Mouse (Mus musculus) heart, adult 9 months (tissue): Measurements from ENCODE around the gene Cenpv.

Source experiments
- DNase-seq, 2 experiments: peaks; one replicate each; pipeline ENCODE4 v3.0.0; 2022; ENCODE audit warnings: low spot score in 2 of 2

Cenpv gene

GRCm38 (mm10) chr11:62539089-62539890 is at the start of gene Cenpv:
Gene Cenpv (minus strand): TSS chr11:62539261.
- DNase-seq: peak; percentile 67 to 68

GRCm38 (mm10) chr11:62587034-62587433 is 48.0 kb upstream of the Cenpv start:
- no peak for DNase-seq

GRCm38 (mm10) chr11:62584671-62585206 is 45.7 kb upstream of the Cenpv start:
- DNase-seq: no peak

GRCm38 (mm10) chr11:62583031-62583430 is 44.0 kb upstream of the Cenpv start:
- no peak for DNase-seq

GRCm38 (mm10) chr11:62576530-62577152 is 37.6 kb upstream of the Cenpv start:
- peak; percentile 44 to 59 for DNase-seq

GRCm38 (mm10) chr11:62575659-62576438 is 36.8 kb upstream of the Cenpv start:
- peak; percentile 30 to 43 for DNase-seq

GRCm38 (mm10) chr11:62575297-62575658 is 36.2 kb upstream of the Cenpv start:
- DNase-seq: peak; percentile 85 to 87

- no peak for DNase-seq
These were observed 35.6 kb upstream of the Cenpv start for GRCm38 (mm10) chr11:62574703-62575085.

- no peak for DNase-seq
These were observed 35.1 kb upstream of the Cenpv start, which contains the start of gene Trpv2 for GRCm38 (mm10) chr11:62573959-62574702. Gene Trpv2 (plus strand): TSS chr11:62574486.

- DNase-seq: no peak
These were observed 29.2 kb upstream of the Cenpv start for GRCm38 (mm10) chr11:62568300-62568699.

- DNase-seq: peak; percentile 25 to 39
These were observed 27.1 kb upstream of the Cenpv start for GRCm38 (mm10) chr11:62566211-62566610.

GRCm38 (mm10) chr11:62565747-62566146 is 26.7 kb upstream of the Cenpv start:
- no peak for DNase-seq

- DNase-seq: no peak
These were observed 24.5 kb upstream of the Cenpv start for GRCm38 (mm10) chr11:62563590-62563989.

GRCm38 (mm10) chr11:62560463-62561016 is 21.5 kb upstream of the Cenpv start:
- no peak for DNase-seq

GRCm38 (mm10) chr11:62558961-62559646 is 20.0 kb upstream of the Cenpv start:
- peak; percentile 63 to 67 for DNase-seq

- DNase-seq: no peak
These were observed 19.1 kb upstream of the Cenpv start for GRCm38 (mm10) chr11:62558152-62558551.

GRCm38 (mm10) chr11:62557205-62557604 is 18.1 kb upstream of the Cenpv start:
- no peak for DNase-seq

GRCm38 (mm10) chr11:62555896-62556412 is 16.9 kb upstream of the Cenpv start:
- DNase-seq: peak in 1 of 2 experiments; percentile 23

- DNase-seq: no peak
These were observed 16.0 kb upstream of the Cenpv start for GRCm38 (mm10) chr11:62554934-62555517.
